Mouse (Mus musculus) megakaryocyte progenitor cell, adult 5-6 weeks (primary cell): Measurements from ENCODE around the gene Vps26c. TPM values are rescaled to one million over a fixed set of nuclear protein-coding genes. Genes with fewer than 3 reads are reported as not detected.

ENCODE experiments used
- ATAC-seq: replicated peaks from 2 replicates; pipeline ENCODE4 v1.8.0; 2016; ENCODE audit warnings: mild to moderate bottlenecking, moderate TSS enrichment, inconsistent platforms; ENCODE audit not compliant: poor library complexity
- total RNA-seq, 2 experiments: library from RNA; stranded (forward) in 1 of 2; stranded (reverse) in 1 of 2; fragments of 157-497, 149-512 nt in 1 of 2; fragments of 200-1000 nt in 1 of 2; gene quantifications; 2 replicates each; pipeline versions ENCODE4 v1.2.3 to v1.2.4; 2015 to 2017

Vps26c gene
- total RNA-seq, 2 experiments from 2014 or later = 21.8 to 32.9 TPM

DNA sequence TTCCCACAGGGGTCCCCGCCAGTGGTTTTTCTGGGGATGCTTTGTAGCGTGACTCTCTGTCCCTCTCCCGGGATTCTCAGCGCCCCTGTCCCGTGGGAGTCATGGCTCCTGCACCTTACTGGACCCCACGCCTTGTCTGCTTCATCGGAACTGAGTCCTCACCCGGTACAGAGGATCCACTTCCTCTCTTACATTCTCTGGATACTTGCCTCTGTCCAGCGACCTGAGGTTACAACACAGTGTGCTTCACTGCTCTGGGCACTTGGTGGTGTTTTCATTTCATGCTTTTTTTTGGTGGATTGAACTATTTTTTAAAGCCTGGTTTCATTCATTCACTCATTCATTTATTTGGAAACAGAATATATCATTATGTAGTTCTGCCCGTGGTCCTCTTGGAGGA, 23.2 kb upstream of the Vps26c start:
- ATAC-seq = peak; percentile 63

DNA sequence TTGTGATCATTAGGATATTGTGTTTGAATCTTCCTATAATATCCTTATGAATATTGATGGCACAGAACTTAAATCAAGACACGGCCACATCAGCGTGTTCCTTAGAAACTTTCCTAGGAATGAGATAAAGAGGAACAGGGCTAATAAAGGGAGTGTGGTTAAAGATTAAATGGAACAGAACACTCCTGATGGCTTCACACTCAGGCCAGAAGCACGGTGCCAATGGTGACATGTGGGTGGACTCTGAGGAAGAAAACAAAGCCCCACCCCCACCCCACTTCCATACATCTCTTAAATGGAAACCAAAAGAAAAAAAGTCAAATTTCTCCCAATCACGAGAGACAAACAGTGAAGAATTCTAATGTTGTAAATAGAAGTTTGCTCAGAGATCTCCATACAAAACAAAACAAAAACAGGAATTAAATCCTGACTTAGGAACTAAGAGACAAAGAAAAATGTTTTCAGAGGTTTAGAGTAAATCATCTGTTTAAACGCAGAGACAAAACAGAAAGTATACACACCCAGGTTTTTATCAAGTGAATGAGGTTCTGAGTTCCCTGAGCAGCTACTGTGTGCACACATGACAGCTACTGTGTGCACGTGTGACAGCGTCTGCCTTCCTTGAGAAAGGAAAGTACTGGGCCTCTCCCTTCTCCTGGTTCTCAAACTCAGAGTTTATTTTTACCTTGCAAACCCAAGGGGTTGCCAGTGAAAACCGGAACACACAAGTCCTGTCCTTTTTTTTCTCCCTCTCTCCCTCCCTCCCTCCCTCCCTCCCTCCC, 19.3 kb upstream of the Vps26c start:
- ATAC-seq = peak; percentile 53; the same call in 1 of the 2 replicates

DNA sequence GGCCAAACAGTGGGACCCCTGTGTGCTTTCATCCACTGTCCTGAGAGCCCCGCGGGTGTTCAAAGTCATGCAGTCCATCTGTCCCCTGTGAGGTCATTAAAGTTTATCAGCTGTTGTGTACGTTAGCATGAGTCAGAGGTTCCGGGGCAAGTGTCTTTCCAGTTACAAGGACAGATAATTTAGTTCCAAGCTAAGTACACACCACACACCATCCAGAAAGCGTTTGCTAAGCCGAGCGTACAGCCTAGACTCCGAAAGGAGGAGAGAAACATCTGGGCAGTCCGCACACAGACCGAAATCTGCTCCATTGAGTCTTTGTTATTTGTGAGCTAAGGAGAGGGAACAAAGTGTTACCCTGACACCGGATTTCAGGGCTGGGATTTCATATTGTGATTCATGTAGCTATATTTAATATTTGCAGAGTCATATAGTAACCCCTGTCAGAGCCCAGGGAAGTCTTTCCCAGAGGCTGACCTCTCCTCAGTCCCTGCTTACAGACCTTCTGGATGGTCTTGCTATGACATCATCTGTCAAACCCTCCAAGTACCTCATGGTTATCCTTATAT, 18.0 kb upstream of the Vps26c start:
- no peak for ATAC-seq

DNA sequence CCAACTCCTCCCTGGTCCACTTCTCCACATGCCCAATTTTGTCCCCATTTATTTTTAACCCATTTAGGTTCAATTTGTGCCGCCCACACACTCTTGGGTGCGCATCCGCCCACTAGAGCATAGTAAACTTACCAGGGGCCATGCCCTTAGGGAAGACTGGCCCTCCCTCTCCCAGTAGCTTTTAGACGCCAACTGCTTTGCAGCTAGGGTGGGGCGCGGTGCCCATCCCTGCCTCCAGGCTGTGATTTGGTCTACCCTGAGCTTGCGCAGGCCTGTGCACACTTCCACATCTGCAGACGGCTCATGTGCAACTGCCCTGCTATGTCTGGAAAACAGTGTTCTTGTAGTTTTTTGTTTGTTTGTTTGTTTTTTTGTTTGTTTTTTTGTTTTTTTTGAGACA, 16.3 kb upstream of the Vps26c start:
- no peak for ATAC-seq

DNA sequence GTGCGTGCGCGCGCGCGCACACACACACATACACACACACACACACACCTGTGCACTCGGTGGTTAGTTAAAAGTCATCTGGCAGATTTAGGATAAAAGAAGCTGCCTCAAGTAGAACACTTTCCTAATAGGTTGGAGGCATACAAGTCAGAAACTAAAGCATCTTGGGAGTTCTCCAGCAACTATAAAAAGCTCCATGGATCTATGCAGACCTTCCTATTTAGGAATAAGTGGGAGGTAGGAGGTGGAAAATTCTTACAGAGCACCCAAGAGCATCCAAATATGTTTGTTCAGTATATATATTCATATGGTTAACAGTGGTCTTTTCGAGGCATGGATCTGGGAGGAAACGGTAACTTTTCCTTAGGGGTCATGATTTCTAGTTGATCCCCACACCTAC, 13.5 kb upstream of the Vps26c start:
- no peak for ATAC-seq

DNA sequence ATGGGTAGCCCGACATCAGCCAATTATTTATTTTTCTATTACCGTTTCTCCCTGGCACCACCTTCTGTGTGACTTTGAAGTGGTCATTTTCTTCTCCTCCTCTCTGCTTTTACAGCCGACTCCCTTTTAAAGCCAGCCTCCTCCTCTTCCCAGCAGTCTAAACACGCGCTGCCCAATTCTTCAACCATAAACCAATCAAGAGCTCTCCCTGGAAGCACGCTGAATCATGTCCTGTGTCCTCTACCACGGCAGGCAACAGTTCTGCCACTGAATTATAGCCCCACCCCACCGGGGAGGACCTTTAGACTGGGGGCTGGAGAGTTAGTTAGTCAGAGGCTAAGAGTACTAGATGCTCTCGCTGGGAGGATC, 10.5 kb upstream of the Vps26c start:
- peak; percentile 92 for ATAC-seq

DNA sequence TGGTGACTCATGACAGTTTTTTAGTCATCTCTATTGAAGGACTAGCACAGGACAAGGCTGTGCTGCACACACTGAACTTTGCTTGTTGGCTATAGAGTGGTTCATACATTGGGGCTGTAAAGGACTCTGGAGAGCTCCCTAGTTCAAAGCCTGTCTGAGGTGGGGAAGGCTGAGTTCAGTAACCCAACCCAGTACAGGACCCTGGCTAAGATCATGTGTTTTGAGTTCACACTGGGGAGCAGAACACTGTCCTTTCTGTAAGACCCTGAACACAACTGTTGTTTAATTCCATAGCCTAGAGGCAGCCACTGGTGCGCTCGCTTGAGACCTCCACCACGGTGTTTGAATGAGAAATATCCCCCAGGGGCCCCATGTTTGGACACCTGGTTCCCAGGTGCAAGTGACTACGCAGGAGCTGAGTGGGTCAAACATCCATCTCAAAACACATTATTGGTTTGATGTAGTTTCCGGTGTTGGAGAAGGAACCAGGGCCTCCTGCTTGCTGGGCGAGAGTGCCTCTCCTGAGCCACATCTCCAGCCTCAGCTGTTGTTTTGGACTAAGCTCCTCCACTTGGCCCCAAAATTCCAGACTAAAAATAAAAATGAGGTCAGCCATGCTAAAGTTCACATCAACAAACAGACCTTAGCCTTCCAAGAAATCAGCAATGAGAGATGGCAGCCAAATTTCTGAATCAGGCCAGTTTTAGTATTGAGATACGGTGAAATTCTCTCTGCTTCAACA, 10.0 kb upstream of the Vps26c start:
- no peak for ATAC-seq

DNA sequence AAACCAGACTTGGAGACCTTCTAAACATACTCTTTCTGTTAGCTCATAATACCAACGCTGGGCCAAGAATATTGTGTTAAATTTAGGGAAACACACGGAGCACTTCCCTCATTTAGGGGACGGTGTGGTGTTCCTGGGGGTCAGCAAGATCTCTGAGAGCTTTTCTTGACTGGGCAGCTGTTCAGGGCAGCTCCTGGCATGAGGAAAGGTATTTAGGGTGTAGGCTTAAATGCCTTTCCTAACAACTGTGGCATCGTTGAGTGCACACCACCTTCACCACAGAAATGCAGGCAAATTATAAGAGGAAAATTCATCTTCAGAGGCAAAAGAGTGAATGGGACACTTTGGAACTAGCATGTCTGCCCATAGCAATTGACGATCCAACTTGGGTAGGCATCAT, 9.1 kb upstream of the Vps26c start:
- ATAC-seq = no peak

DNA sequence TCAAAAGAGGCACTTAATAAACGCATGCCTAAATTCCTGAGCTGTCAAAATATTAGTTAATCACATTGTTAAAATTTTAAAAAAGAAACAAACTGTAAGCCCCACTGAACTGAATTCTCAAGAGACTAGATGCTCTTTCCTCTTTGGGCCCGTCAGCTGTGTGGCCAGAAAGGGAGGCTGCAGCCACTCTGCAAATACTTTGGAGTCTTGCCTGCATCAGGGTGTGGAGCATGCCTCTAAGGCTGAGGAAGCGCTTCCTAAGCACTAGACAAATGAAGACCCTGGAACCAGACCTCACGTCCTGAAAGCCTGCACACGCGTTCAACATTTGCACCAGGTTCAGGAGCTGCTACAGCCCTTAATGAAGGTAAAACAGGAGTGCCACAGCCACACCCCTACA, 7.0 kb upstream of the Vps26c start:
- no peak for ATAC-seq

DNA sequence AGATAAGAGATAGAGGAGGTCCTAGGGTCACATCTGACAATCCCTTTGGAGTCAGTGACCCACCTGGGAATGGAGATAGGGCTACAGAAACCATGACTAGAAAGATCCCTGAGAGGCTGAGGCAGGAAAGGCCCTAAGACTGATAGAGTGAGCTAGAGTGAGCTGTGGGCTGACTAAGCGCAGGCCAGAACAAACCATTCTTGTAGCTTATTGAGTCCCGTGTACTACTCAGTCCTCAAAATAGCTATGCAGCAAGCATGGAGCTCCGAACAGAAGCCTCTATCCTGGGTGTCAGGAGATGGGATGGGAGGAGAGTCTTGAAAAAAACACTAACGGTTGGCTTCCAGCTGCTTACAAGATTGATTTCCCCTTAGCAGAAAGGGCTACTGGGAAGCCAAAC, 4.6 kb upstream of the Vps26c start:
- ATAC-seq = no peak

DNA sequence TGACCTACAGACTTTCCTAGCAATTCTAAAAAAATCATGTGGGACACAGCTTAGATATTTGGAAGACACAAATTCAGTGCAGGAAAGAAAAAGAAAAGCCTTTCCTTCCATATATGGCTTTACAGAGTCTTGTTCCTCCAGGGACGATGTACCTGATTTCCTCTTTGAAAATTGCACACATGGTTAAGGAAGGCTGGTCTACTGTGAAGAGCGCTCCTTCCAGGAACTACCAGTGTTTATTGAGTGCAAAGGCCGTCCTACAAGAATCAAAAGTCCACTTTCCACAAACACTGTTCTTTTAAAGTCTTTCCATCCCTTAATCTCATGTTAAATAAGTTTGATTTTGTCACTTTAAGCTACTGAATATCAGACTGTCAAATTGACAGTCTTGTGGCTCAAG, 916 bp upstream of the Vps26c start:
- no peak for ATAC-seq

DNA sequence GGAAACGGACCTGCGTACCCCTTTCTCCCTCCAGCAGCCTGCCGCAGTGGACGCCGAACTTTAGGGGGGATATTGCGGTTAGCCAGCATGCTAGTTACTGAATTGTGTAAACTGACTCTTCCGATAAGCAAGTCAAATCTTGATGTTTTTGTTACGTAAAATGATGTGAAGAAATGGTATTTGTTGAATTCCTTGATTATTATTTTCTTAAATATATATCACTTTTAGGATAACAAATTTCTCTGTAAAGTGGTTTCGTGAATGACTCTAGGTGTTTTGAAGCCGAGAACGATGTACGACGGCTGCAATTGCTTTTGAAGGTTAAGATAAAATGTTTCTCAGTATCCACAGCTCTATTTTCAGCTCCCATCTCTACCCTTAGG, 513 bp upstream of the Vps26c start:
- ATAC-seq = no peak

DNA sequence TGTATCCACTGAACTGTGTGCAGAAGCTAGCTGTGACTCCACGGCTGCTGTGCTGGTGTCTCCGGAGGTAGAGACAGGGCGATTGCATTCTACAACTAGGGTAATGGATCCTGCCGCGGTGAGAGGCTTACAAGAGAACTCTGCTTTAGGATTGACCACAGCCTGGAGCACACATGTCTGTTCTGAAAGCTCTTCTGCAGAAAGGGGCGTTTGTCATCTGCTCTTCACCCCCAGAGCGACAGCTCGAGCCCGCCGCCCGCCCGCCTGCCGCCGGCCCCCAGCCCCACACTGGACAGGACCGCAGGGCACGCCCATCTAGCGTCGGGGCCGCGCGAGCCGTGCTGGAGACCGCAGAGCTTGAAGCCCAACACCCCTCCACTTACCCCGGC, 681 bp downstream of the Vps26c start:
- peak; percentile 19 for ATAC-seq

DNA sequence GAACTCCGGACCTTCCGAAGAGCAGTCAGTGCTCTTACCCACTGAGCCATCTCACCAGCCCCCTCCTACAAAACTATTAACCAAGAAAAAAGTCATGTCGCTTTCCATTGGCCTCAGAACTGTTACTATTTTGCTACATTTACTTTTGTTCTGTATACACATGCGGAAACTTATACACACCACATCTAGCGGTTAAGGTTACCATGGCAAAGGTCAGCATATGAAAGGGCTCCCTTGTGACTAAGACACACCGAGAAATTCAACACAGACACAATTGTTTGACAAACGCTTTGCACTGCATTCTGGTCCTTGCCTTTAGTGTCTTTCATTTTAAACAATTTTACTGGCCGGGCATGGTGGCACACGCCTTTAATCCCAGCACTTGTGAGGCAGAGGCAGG, 1.9 kb downstream of the Vps26c start:
- no peak for ATAC-seq

DNA sequence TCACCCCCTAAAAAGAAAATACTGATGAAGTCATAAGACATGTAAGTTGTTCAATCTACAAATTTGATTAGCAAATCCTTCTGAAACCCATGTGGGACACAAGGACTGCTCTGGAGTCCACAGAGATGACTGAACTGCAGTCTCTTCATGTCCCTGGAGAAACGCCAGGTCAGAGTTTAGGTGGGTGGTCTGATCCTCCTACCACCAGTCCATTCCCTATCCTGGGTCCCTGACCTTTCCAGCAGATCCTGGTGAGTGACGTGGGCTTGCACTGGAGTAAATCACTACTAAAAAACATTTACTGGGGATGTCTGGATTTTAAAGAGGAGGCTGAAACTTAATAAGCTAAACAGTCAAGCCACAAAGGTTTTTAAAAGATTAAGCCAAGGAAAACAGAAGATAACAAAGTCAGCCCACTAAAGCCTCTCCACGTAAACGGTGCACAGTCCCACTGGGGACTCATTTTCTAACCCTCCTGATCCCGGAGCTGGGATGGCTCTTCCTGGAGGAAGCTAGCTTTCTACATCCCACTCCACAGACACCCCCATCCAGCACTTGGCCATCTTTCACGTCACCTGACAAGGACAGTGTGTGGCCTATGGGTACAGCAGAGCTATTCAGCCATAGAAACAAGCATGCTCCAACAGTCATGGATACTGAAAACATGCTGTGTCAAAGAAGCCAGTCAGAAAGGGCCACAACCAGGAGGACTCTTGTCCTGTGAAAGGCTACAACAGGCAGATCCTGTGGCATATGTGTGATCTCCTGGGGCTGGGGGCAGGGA, 2.8 kb downstream of the Vps26c start:
- no peak for ATAC-seq

DNA sequence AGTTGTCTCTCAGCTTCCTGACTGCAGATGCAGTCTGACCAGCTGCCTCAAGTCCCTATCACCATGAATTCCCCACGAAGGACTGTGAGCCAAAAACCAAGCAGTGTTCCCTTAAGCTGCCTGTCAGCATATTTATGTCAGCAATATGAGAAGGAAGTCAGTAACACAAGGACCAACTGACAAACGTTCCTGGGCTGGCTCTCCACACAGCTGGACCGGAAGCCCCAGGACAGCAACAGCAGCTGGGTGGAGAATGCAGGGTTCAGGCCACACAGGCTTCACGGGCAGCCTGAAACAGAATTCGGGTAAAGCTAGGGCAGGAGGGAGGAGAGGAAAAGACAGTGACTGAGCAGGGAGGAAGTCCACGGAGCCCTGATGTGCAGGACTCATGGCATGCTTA, 7.6 kb downstream of the Vps26c start:
- ATAC-seq = peak; percentile 79

DNA sequence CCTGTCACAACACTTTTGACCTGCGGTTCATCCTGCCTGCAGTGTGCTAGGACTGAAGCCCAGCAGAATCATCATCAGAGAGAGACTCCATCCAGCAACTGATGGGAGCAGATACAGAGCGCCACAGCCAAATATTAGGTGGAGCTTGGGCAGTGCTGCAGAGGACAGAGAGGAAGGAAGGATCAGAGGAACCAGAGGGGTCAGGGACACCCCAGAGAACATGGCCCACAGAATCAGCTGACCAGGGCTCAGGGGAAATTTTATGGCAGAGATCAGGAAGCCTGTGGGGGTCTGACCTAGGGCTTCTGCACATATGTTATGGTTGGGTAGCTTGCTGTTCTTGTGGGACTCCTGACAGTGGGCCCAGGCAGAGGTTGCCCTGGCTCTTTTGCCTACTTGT, 9.0 kb downstream of the Vps26c start:
- no peak for ATAC-seq

DNA sequence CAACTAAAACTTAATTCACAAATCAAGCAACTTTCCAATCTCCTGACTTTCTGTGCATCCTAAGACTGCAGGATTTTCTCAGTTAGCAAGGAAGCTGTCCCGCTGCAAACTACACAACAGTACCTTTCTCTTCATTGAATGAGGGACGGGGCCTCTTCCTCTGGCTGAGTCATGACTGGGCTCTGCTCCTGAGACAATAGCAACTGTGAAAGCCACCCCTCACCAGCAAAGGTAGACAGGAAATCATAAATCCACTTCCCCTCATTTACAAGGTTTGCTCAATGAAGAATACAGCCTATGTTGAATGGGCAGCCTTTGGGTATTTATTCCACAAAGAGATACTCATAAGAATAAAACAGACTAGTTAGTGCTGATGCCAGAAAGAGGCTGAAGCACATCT, 16.6 kb downstream of the Vps26c start:
- ATAC-seq = no peak

DNA sequence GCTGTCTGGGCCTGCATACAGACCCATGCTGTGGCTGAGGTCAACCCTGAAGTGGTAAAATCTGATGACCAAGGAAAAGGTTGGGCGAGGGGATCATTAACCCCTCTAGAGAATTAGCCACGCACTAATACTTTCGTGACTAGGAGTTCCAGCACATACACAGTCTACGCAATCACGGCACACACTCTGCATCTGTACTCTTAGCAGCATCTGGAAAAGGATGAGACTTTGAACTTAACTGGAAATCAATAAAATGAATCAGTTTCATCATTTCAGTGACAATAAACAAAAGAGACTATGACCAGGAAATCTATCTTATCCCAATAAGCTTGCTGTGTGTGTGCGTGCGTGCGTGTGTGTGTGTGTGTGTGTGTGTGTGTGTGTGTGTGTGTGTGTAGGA, 17.9 kb downstream of the Vps26c start:
- ATAC-seq = no peak

DNA sequence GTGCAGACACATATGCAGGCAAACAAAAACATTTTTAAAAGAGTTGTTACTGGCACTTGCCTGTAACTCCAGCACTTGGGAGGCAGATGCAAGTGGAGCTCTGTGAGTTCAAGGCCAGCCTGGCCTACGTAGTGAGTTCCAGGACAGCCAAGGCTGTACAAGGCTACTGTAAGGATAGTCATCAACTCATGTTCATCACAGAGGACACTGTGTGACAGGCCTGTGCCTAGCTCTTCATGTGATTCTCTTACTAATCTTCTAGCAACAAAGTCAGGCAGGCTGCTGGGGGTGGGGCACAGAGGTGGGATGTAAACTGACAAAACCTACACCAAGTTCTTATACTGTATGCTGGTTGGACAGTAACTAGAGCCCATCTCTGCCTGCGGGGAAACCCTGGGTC, 19.6 kb downstream of the Vps26c start:
- no peak for ATAC-seq

DNA sequence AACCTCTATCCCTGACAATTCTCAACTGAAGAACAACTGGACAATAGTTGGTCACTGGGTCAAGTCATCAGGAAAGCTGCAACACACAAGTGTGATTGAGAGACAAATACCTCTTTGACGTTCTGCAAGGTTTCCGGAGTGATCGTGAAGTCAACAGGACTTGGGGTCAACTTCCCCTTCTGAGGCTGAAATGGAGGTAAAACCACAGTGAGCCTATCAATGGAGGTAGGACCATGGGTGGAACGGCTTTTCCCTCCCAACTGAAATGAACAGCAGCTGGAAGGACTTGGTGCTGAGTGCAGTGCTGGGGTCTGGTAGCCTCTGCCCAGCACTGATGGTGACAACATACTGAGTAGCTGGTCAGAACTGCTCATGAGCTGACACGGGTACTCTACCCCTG, 22.4 kb downstream of the Vps26c start:
- ATAC-seq = peak; percentile 75

DNA sequence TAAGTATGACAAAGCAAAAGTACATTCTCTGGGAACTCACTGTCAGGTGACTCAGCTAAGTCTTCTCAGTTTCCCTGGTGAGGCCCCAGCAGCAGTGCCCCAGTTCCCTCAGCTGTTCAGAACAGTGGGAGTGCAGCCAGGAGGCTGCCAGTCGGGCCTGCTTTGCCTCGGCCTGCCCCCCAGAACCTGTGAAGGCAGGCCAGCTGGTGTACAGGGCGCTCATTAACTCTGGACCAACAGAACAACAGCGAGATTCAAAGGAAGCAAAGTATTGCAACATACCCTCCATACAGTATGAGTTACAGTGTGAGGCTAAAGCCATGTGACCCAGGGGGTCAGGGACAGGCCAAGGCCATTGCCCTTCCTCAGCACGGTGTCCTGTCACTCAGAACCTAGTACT, 28.7 kb downstream of the Vps26c start:
- peak; percentile 74 for ATAC-seq
